8 mouse cellular contexts compared by ENCODE assay signal in genomic region chr4:70535289-70535688, GRCm38 (mm10). TPM values are rescaled to one million over a fixed set of nuclear protein-coding genes. Genes with fewer than 3 reads are reported as not detected.
DNase-seq lines count a peak whose midpoint lies in the region; ATAC-seq lines count a peak whose summit lies in the region.

No protein-coding gene starts in this region.

- peak overlapping the region; percentile 90 for H3K9ac ChIP-seq in hindbrain, embryonic 14.5 days
- H3K9ac ChIP-seq in midbrain, embryonic 14.5 days (replicated peaks; ENCODE audit: low read length): peak overlapping the region; percentile 99

- no peaks in the 10 kb centered on the region for H3K9me3 ChIP-seq in hindbrain, embryonic 14.5 days (ENCODE audit: control insufficient read depth, low read length)
- no peaks in the 10 kb centered on the region for H3K9me3 ChIP-seq in midbrain, embryonic 14.5 days (ENCODE audit: control insufficient read depth, low read length)

- no peaks in the 10 kb centered on the region for H3K36me3 ChIP-seq in hindbrain, embryonic 14.5 days (replicated peaks; ENCODE audit: control insufficient read depth, insufficient read depth)
- 0 out of 2 replicates have a peak, but pooled peaks cover 3% of the 10 kb centered on the region for H3K36me3 ChIP-seq in midbrain, embryonic 14.5 days (ENCODE audit: control insufficient read depth, insufficient read depth, low read length)

- no peaks in the 10 kb centered on the region for H3K27me3 ChIP-seq in hindbrain, embryonic 14.5 days (ENCODE audit: control insufficient read depth, insufficient read depth, low read length)
- H3K27me3 ChIP-seq in midbrain, embryonic 14.5 days (ENCODE audit: control insufficient read depth, insufficient read depth, low read length): no peaks in the 10 kb centered on the region

- peak overlapping the region; percentile 98 for H3K4me3 ChIP-seq in hindbrain, embryonic 14.5 days (replicated peaks; ENCODE audit: low read length)
- H3K4me3 ChIP-seq in midbrain, embryonic 14.5 days (replicated peaks; ENCODE audit: low read depth, low read length): peak overlapping the region; percentile 93

- DNase-seq in kidney, adult 11 months: peak; percentile 5
- no peak for DNase-seq in kidney, adult 9 months
- DNase-seq in brain, embryonic 18.5 days (ENCODE audit: low read depth, low spot score): peak; percentile 47
- DNase-seq in hindbrain, embryonic 14.5 days (ENCODE audit: low spot score): peak; percentile 63
- DNase-seq in midbrain, embryonic 14.5 days: no peak
- DNase-seq in layer of hippocampus, postnatal 10 days (ENCODE audit: low spot score in 2 of 2): no peak
- DNase-seq in frontal cortex, postnatal 36 days (ENCODE audit: low spot score in 2 of 2): no peak
- no peak for DNase-seq in ovary, postnatal 36 days (ENCODE audit: low spot score)

- H3K4me1 ChIP-seq in hindbrain, embryonic 14.5 days (replicated peaks; ENCODE audit: control insufficient read depth, insufficient read depth, low read length): peaks cover 41% of the 10 kb centered on the region
- H3K4me1 ChIP-seq in midbrain, embryonic 14.5 days (ENCODE audit: control insufficient read depth, insufficient read depth, low read length): peaks cover 43% of the 10 kb centered on the region

- peak overlapping the region; percentile 72 for H3K4me2 ChIP-seq in hindbrain, embryonic 14.5 days (replicated peaks)
- H3K4me2 ChIP-seq in midbrain, embryonic 14.5 days (ENCODE audit: low read length): peak overlapping the region; percentile 67

- peak overlapping the region; percentile 98 for H3K27ac ChIP-seq in hindbrain, embryonic 14.5 days
- peak overlapping the region; percentile 100 for H3K27ac ChIP-seq in midbrain, embryonic 14.5 days (replicated peaks; ENCODE audit: low read depth, low read length)

- ATAC-seq in hindbrain, embryonic 14.5 days (ENCODE audit: low FRiP score): peak; percentile 81
- peak; percentile 74 for ATAC-seq in midbrain, embryonic 14.5 days (ENCODE audit: low FRiP score, low TSS enrichment)

- WGBS in hindbrain, embryonic 14.5 days: under 1% methylated on average over 18 of the region's 18 CpGs
- WGBS in midbrain, embryonic 14.5 days: 1% methylated on average over 18 of the region's 18 CpGs

RNA-seq across cellular contexts. Expression of gene Megf9, which starts 0.5 kb away (rescaled TPM):
- polyA plus RNA-seq in hindbrain, embryonic 14.5 days (2014; fragmentation: Nextera tagmentation; extraction: Ambion mirVana): 41.8 and 44.7 TPM in 2 replicates
- polyA plus RNA-seq in midbrain, embryonic 14.5 days (2014; fragmentation: Nextera tagmentation; extraction: Ambion mirVana): 40.2 and 42.8 TPM in 2 replicates
- 100 to 1,000 TPM in 1 of 2 experiments, 10 to 100 TPM in 1; 96.6 to 105 TPM for total RNA-seq in layer of hippocampus, postnatal 10 days (2021)

Comparison
In these comparisons a context has a peak if more than half of its experiments do, and no peak if none do; other contexts are left out.
1. DNase-seq: peak in kidney, adult 11 months (single experiment), brain, embryonic 18.5 days (single experiment) and hindbrain, embryonic 14.5 days (single experiment); none in kidney, adult 9 months (single experiment), midbrain, embryonic 14.5 days (single experiment), layer of hippocampus, postnatal 10 days (0 of 2), frontal cortex, postnatal 36 days (0 of 2) and ovary, postnatal 36 days (single experiment).